17 mouse cellular contexts compared by ENCODE assay signal in the genomic region with DNA sequence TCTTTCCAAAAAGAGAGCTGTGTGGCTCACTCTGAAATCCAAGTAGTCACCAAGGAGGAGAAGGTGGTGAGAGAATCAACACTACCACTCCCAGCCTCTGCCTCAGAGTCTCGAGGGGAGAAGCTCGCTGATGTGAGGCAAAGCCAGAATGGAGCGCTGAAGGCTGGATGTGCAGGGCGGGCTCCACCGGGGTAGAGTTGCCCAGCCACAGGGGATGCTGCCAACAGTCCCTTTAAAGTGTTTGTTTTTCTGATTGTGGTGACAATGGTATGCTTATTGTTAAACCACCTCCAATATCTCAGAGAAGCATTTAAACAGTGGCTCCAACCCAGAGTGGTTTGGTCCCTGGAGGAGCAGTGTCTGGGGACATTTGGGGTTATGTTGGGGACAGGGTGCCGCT.
A peak's percentile ranks its signal among the peaks of the same experiment; 100 is the strongest.
DNase-seq lines count a peak whose midpoint lies in the region; ATAC-seq and TF ChIP-seq lines count a peak whose summit lies in the region.
"Had no signal": no experiment of that assay in that cellular context is flagged by ENCODE, and none has a peak within 500 bp of the region (broad histone marks: within the 10 kb centered on the region; RNA-seq: fewer than 3 reads in every experiment).

No protein-coding gene starts in this region.

- DNase-seq in liver, adult 2 months (ENCODE audit: extremely low read depth, low read depth, low spot score): no peak
- DNase-seq in liver, embryonic 11.5 days (ENCODE audit: low spot score): no peak
- no peak for DNase-seq in stomach, postnatal 0 days (ENCODE audit: low spot score)
- peak; percentile 28 for DNase-seq in lung, postnatal 0 days (ENCODE audit: low spot score)
- DNase-seq in layer of hippocampus, postnatal 14 days (ENCODE audit: low spot score in 2 of 2): no peak
- DNase-seq: adrenal gland, postnatal 36 days; cerebellum, adult 2 months; cerebellum, postnatal 10 days; forebrain, postnatal 0 days; gastrocnemius, postnatal 25 days had no signal

- H3K4me2 ChIP-seq in liver, embryonic 11.5 days: no peak overlapping the region
- no peak overlapping the region for H3K4me2 ChIP-seq in stomach, embryonic 16.5 days (ENCODE audit: low read depth, low read length)
- H3K4me2 ChIP-seq in stomach, postnatal 0 days (replicated peaks; ENCODE audit: low read depth): no peak overlapping the region
- H3K4me2 ChIP-seq in lung, postnatal 0 days (replicated peaks; ENCODE audit: low read depth, low read length): no peak overlapping the region
- H3K4me2 ChIP-seq: forebrain, embryonic 13.5 days; heart, embryonic 12.5 days; hindbrain, embryonic 14.5 days had no signal

- no peaks in the 10 kb centered on the region for H3K36me3 ChIP-seq in liver, adult 2 months (ENCODE audit: control insufficient read depth, insufficient read depth, low read length)
- no peaks in the 10 kb centered on the region for H3K36me3 ChIP-seq in liver, embryonic 11.5 days (ENCODE audit: control insufficient read depth, insufficient read depth, low read length)
- no peaks in the 10 kb centered on the region for H3K36me3 ChIP-seq in stomach, embryonic 16.5 days (ENCODE audit: control insufficient read depth, insufficient read depth, low read length)
- no peaks in the 10 kb centered on the region for H3K36me3 ChIP-seq in stomach, postnatal 0 days (ENCODE audit: control insufficient read depth, insufficient read depth, low read length)
- no peaks in the 10 kb centered on the region for H3K36me3 ChIP-seq in lung, postnatal 0 days (ENCODE audit: insufficient read depth, low read length)
- H3K36me3 ChIP-seq: heart, embryonic 12.5 days; hindbrain, embryonic 10.5 days had no signal

- TF ChIP-seq CTCF in liver, adult 2 months (IDR thresholded peaks at IDR 0.05; ENCODE audit: low read depth, low read length): no peak
- TF ChIP-seq CTCF in stomach, postnatal 0 days (IDR thresholded peaks at IDR 0.05; ENCODE audit: low read depth): no peak
- TF ChIP-seq CTCF in lung, postnatal 0 days (IDR thresholded peaks at IDR 0.05): no peak

- no peak overlapping the region for H3K4me3 ChIP-seq in liver, adult 2 months (ENCODE audit: insufficient read depth, low read depth, low read length)
- no peak overlapping the region for H3K4me3 ChIP-seq in liver, embryonic 11.5 days (ENCODE audit: low read depth, low read length)
- H3K4me3 ChIP-seq in stomach, embryonic 16.5 days (replicated peaks; ENCODE audit: low read length): no peak overlapping the region
- H3K4me3 ChIP-seq in stomach, postnatal 0 days (ENCODE audit: low read depth, low read length): no peak overlapping the region
- no peak overlapping the region for H3K4me3 ChIP-seq in lung, postnatal 0 days (ENCODE audit: low read depth, low read length)
- H3K4me3 ChIP-seq: forebrain, embryonic 13.5 days; heart, embryonic 12.5 days; hindbrain, embryonic 10.5 days had no signal

- no peaks in the 10 kb centered on the region for H3K27me3 ChIP-seq in liver, adult 2 months (ENCODE audit: control insufficient read depth, insufficient read depth, low read length)
- peaks cover 8% of the 10 kb centered on the region for H3K27me3 ChIP-seq in liver, embryonic 11.5 days (replicated peaks; ENCODE audit: control insufficient read depth, insufficient read depth, low read length)
- H3K27me3 ChIP-seq in stomach, embryonic 16.5 days (ENCODE audit: control insufficient read depth, insufficient read depth, low read length): no peaks in the 10 kb centered on the region
- no peaks in the 10 kb centered on the region for H3K27me3 ChIP-seq in stomach, postnatal 0 days (ENCODE audit: control insufficient read depth, insufficient read depth, low read length)
- no peaks in the 10 kb centered on the region for H3K27me3 ChIP-seq in lung, postnatal 0 days (replicated peaks; ENCODE audit: insufficient read depth, low read length)
- H3K27me3 ChIP-seq: forebrain, embryonic 13.5 days; Patski had no signal

- WGBS in liver, adult 2 months: 62% methylated on average over 6 of the region's 6 CpGs
- WGBS in liver, embryonic 11.5 days: 82% methylated on average over 6 of the region's 6 CpGs
- WGBS in stomach, embryonic 16.5 days: 77% methylated on average over 6 of the region's 6 CpGs
- 63% methylated on average over 6 of the region's 6 CpGs for WGBS in stomach, postnatal 0 days
- WGBS in lung, postnatal 0 days: 60% methylated on average over 6 of the region's 6 CpGs

- no peak for TF ChIP-seq EP300 in stomach, postnatal 0 days (optimal IDR thresholded peaks at IDR 0.05)
- no peak for TF ChIP-seq EP300 in lung, postnatal 0 days (IDR thresholded peaks at IDR 0.05)

- no peak for ATAC-seq in liver, embryonic 11.5 days (replicated peaks; ENCODE audit: low FRiP score)
- no peak for ATAC-seq in stomach, embryonic 16.5 days (ENCODE audit: insufficient read depth, low FRiP score)
- no peak for ATAC-seq in stomach, postnatal 0 days (ENCODE audit: low FRiP score, low TSS enrichment)
- no peak for ATAC-seq in lung, postnatal 0 days
- ATAC-seq: activated CD4-positive, CD25-positive, alpha-beta regulatory T cell, adult 4 months; forebrain, embryonic 13.5 days; forebrain, postnatal 0 days; Patski had no signal

- TF ChIP-seq POLR2A in liver, adult 2 months (IDR thresholded peaks at IDR 0.05; ENCODE audit: extremely low read depth, insufficient read depth, low read length): no peak

- H3K9me3 ChIP-seq in liver, embryonic 11.5 days (ENCODE audit: control insufficient read depth, low read length): no peaks in the 10 kb centered on the region
- H3K9me3 ChIP-seq in stomach, embryonic 16.5 days (replicated peaks; ENCODE audit: control insufficient read depth, low read length): no peaks in the 10 kb centered on the region
- H3K9me3 ChIP-seq in stomach, postnatal 0 days (ENCODE audit: control insufficient read depth, low read length): no peaks in the 10 kb centered on the region
- H3K9me3 ChIP-seq in lung, postnatal 0 days (ENCODE audit: low read length): no peaks in the 10 kb centered on the region
- H3K9me3 ChIP-seq: forebrain, embryonic 13.5 days; heart, embryonic 12.5 days; hindbrain, embryonic 10.5 days had no signal

- no peaks in the 10 kb centered on the region for H3K79me2 ChIP-seq in liver, adult 2 months (ENCODE audit: control insufficient read depth, insufficient read depth, low read length)

- peaks cover 25% of the 10 kb centered on the region for H3K4me1 ChIP-seq in liver, adult 2 months (ENCODE audit: control insufficient read depth, insufficient read depth, low read length)
- H3K4me1 ChIP-seq in liver, embryonic 11.5 days (replicated peaks; ENCODE audit: control insufficient read depth, insufficient read depth, low read length): peaks cover 18% of the 10 kb centered on the region
- peaks cover 44% of the 10 kb centered on the region for H3K4me1 ChIP-seq in stomach, embryonic 16.5 days (ENCODE audit: control insufficient read depth, insufficient read depth, low read length)
- peaks cover 10% of the 10 kb centered on the region for H3K4me1 ChIP-seq in stomach, postnatal 0 days (replicated peaks; ENCODE audit: control insufficient read depth, insufficient read depth)
- H3K4me1 ChIP-seq in lung, postnatal 0 days (ENCODE audit: insufficient read depth, low read depth, low read length): no peaks in the 10 kb centered on the region; the same call in 1 of the 2 replicates

- H3K27ac ChIP-seq in liver, adult 2 months (replicated peaks; ENCODE audit: insufficient read depth, low read depth, low read length): no peak overlapping the region; the same call in 1 of the 2 replicates
- no peak overlapping the region for H3K27ac ChIP-seq in liver, embryonic 11.5 days (ENCODE audit: low read depth, low read length)
- peak overlapping the region; percentile 3; the same call in 1 of the 2 replicates for H3K27ac ChIP-seq in stomach, embryonic 16.5 days (ENCODE audit: low read length)
- no peak overlapping the region for H3K27ac ChIP-seq in stomach, postnatal 0 days (replicated peaks)
- no peak overlapping the region for H3K27ac ChIP-seq in lung, postnatal 0 days (ENCODE audit: low read length)
- H3K27ac ChIP-seq: forebrain, embryonic 13.5 days; hindbrain, embryonic 10.5 days; hindbrain, embryonic 14.5 days had no signal

- peak overlapping the region; percentile 14; the same call in 1 of the 2 replicates for H3K9ac ChIP-seq in liver, adult 2 months (ENCODE audit: low read depth, low read length)
- no peak overlapping the region for H3K9ac ChIP-seq in liver, embryonic 11.5 days (ENCODE audit: low read depth, low read length)
- no peak overlapping the region for H3K9ac ChIP-seq in stomach, embryonic 16.5 days (ENCODE audit: low read length)
- H3K9ac ChIP-seq in stomach, postnatal 0 days (ENCODE audit: low read length): no peak overlapping the region
- no peak overlapping the region for H3K9ac ChIP-seq in lung, postnatal 0 days (replicated peaks; ENCODE audit: low read depth)
- H3K9ac ChIP-seq: forebrain, embryonic 13.5 days; forebrain, postnatal 0 days; heart, embryonic 12.5 days; hindbrain, embryonic 14.5 days had no signal
